Mouse (Mus musculus): ENCODE measurements around the gene Duxf3.
"Not testable (repeated sequence)": the region's sequence is repeated elsewhere in the genome, so short reads cannot be mapped to it uniquely, and the experiment has no call there.

Duxf3 gene

GRCm38 (mm10) chr10:58221571-58221970, 10.9 kb downstream of the Duxf3 start:
- DNase-seq = not testable (repeated sequence)

- no peak for DNase-seq
Measured at GRCm38 (mm10) chr10:58220726-58221125, 11.7 kb downstream of the Duxf3 start.

GRCm38 (mm10) chr10:58217366-58217765, 15.1 kb downstream of the Duxf3 start:
- DNase-seq = no peak

- no peak for DNase-seq
Measured at GRCm38 (mm10) chr10:58215353-58215752, 17.1 kb downstream of the Duxf3 start.

- DNase-seq = no peak
Measured at GRCm38 (mm10) chr10:58214934-58215333, 17.5 kb downstream of the Duxf3 start.

- DNase-seq = no peak
Measured at GRCm38 (mm10) chr10:58214497-58214896, 18.0 kb downstream of the Duxf3 start.

GRCm38 (mm10) chr10:58212230-58212629, 20.2 kb downstream of the Duxf3 start:
- DNase-seq = no peak

GRCm38 (mm10) chr10:58211213-58211612, 21.3 kb downstream of the Duxf3 start:
- no peak for DNase-seq

- no peak for DNase-seq
Measured at GRCm38 (mm10) chr10:58210514-58210913, 22.0 kb downstream of the Duxf3 start.

GRCm38 (mm10) chr10:58209710-58210467, 22.6 kb downstream of the Duxf3 start:
- no peak for DNase-seq

GRCm38 (mm10) chr10:58206639-58207404, 25.7 kb downstream of the Duxf3 start:
- no peak for DNase-seq

- DNase-seq = no peak
Measured at GRCm38 (mm10) chr10:58205986-58206385, 26.5 kb downstream of the Duxf3 start.

Measured in kidney, adult 11 months (tissue).